Mouse (Mus musculus): ENCODE data around the gene Phldb3.

The Phldb3 gene

GRCm38 (mm10) chr7:24610144-24610878 is at the start of gene Phldb3:
Phldb3 (plus strand) TSS chr7:24610763.
- DNase-seq (ENCODE audit: low spot score): peak; percentile 34

GRCm38 (mm10) chr7:24561450-24561849 is 49.1 kb upstream of the Phldb3 start:
- no peak for DNase-seq (ENCODE audit: low spot score)

- DNase-seq (ENCODE audit: low spot score): no peak
Observed at GRCm38 (mm10) chr7:24563191-24563836, 47.2 kb upstream of the Phldb3 start.

- no peak for DNase-seq (ENCODE audit: low spot score)
Observed at GRCm38 (mm10) chr7:24563837-24564206, 46.7 kb upstream of the Phldb3 start.

GRCm38 (mm10) chr7:24564607-24565265 is 45.8 kb upstream of the Phldb3 start:
- DNase-seq (ENCODE audit: low spot score): peak; percentile 76

GRCm38 (mm10) chr7:24565627-24566026 is 44.9 kb upstream of the Phldb3 start:
- no peak for DNase-seq (ENCODE audit: low spot score)

GRCm38 (mm10) chr7:24566206-24566605 is 44.4 kb upstream of the Phldb3 start:
- no peak for DNase-seq (ENCODE audit: low spot score)

GRCm38 (mm10) chr7:24568512-24568911 is 42.1 kb upstream of the Phldb3 start:
- DNase-seq (ENCODE audit: low spot score): no peak

- no peak for DNase-seq (ENCODE audit: low spot score)
Observed at GRCm38 (mm10) chr7:24571071-24571470, 39.5 kb upstream of the Phldb3 start.

GRCm38 (mm10) chr7:24572455-24572854 is 38.1 kb upstream of the Phldb3 start:
- DNase-seq (ENCODE audit: low spot score): no peak

- DNase-seq (ENCODE audit: low spot score): no peak
Observed at GRCm38 (mm10) chr7:24574224-24574796, 36.3 kb upstream of the Phldb3 start.

- no peak for DNase-seq (ENCODE audit: low spot score)
Observed at GRCm38 (mm10) chr7:24577811-24578210, 32.8 kb upstream of the Phldb3 start.

- DNase-seq (ENCODE audit: low spot score): no peak
Observed at GRCm38 (mm10) chr7:24584876-24585275, 25.7 kb upstream of the Phldb3 start.

GRCm38 (mm10) chr7:24585995-24586394 is 24.6 kb upstream of the Phldb3 start:
- no peak for DNase-seq (ENCODE audit: low spot score)

- no peak for DNase-seq (ENCODE audit: low spot score)
Observed at GRCm38 (mm10) chr7:24586828-24587227, 23.7 kb upstream of the Phldb3 start.

- DNase-seq (ENCODE audit: low spot score): no peak
Observed at GRCm38 (mm10) chr7:24587330-24588105, 23.0 kb upstream of the Phldb3 start, which contains the start of the genes Ethe1 and Zfp575. Ethe1 (plus strand) TSS chr7:24587543. Zfp575 (minus strand) TSS chr7:24587641.

GRCm38 (mm10) chr7:24588336-24588735 is 22.2 kb upstream of the Phldb3 start:
- no peak for DNase-seq (ENCODE audit: low spot score)

- DNase-seq (ENCODE audit: low spot score): no peak
Observed at GRCm38 (mm10) chr7:24591735-24592134, 18.8 kb upstream of the Phldb3 start.

- no peak for DNase-seq (ENCODE audit: low spot score)
Observed at GRCm38 (mm10) chr7:24592163-24592562, 18.4 kb upstream of the Phldb3 start.

GRCm38 (mm10) chr7:24592781-24593180 is 17.8 kb upstream of the Phldb3 start:
- no peak for DNase-seq (ENCODE audit: low spot score)

GRCm38 (mm10) chr7:24593621-24594308 is 16.8 kb upstream of the Phldb3 start:
- peak; percentile 63 for DNase-seq (ENCODE audit: low spot score)
